Mouse (Mus musculus) thymus, adult 18-20 months (tissue): ENCODE measurements around the gene Adamts8.

ENCODE experiments used
- DNase-seq, 2 experiments: peaks; one replicate each; pipeline ENCODE4 v3.0.0; 2022; ENCODE audit warnings: mixed read lengths in 2 of 2

Adamts8 gene

GRCm38 (mm10) chr9:30942512-30943313 is at the start of gene Adamts8:
Gene Adamts8 (plus strand): TSS chr9:30942562.
- DNase-seq = no peak

- DNase-seq = no peak
Measured at GRCm38 (mm10) chr9:30895618-30896017, 46.7 kb upstream of the Adamts8 start.

GRCm38 (mm10) chr9:30896752-30897151 is 45.6 kb upstream of the Adamts8 start:
- no peak for DNase-seq

- DNase-seq = no peak
Measured at GRCm38 (mm10) chr9:30897169-30897568, 45.2 kb upstream of the Adamts8 start.

GRCm38 (mm10) chr9:30902152-30902551 is 40.2 kb upstream of the Adamts8 start:
- no peak for DNase-seq

GRCm38 (mm10) chr9:30902641-30903040 is 39.7 kb upstream of the Adamts8 start:
- DNase-seq = no peak

GRCm38 (mm10) chr9:30903266-30903665 is 39.1 kb upstream of the Adamts8 start:
- DNase-seq = no peak

GRCm38 (mm10) chr9:30905861-30906260 is 36.5 kb upstream of the Adamts8 start:
- DNase-seq = no peak

- no peak for DNase-seq
Measured at GRCm38 (mm10) chr9:30906426-30906825, 35.9 kb upstream of the Adamts8 start.

GRCm38 (mm10) chr9:30907677-30908295 is 34.6 kb upstream of the Adamts8 start:
- DNase-seq = no peak

GRCm38 (mm10) chr9:30908296-30908690 is 34.1 kb upstream of the Adamts8 start:
- DNase-seq = no peak

- DNase-seq = no peak
Measured at GRCm38 (mm10) chr9:30908973-30909372, 33.4 kb upstream of the Adamts8 start.

GRCm38 (mm10) chr9:30910491-30910890 is 31.9 kb upstream of the Adamts8 start:
- DNase-seq = no peak

- DNase-seq = no peak
Measured at GRCm38 (mm10) chr9:30912161-30912560, 30.2 kb upstream of the Adamts8 start.

- DNase-seq = no peak
Measured at GRCm38 (mm10) chr9:30913429-30913828, 28.9 kb upstream of the Adamts8 start.

- DNase-seq = no peak
Measured at GRCm38 (mm10) chr9:30914241-30914640, 28.1 kb upstream of the Adamts8 start.

GRCm38 (mm10) chr9:30916266-30916968 is 25.9 kb upstream of the Adamts8 start:
- DNase-seq = no peak

- no peak for DNase-seq
Measured at GRCm38 (mm10) chr9:30918466-30919356, 23.7 kb upstream of the Adamts8 start.

- DNase-seq = no peak
Measured at GRCm38 (mm10) chr9:30919686-30920085, 22.7 kb upstream of the Adamts8 start.

GRCm38 (mm10) chr9:30920736-30921135 is 21.6 kb upstream of the Adamts8 start:
- DNase-seq = no peak

GRCm38 (mm10) chr9:30921261-30922103 is 20.9 kb upstream of the Adamts8 start:
- no peak for DNase-seq
